Mouse (Mus musculus) monocyte, adult 5-6 weeks (primary cell): ENCODE data around the gene Sass6. TPM values are rescaled to one million over a fixed set of nuclear protein-coding genes. Genes with fewer than 3 reads are reported as not detected.
"Not testable (repeated sequence)": the region's sequence is repeated elsewhere in the genome, so short reads cannot be mapped to it uniquely, and the experiment has no call there.

Experiments
- ATAC-seq: fragments of 153-309, 156-312 bp; replicated peaks from 2 replicates; pipeline ENCODE4 v1.8.0; 2017; ENCODE audit warnings: mild to moderate bottlenecking; ENCODE audit not compliant: low TSS enrichment, insufficient number of reproducible peaks, severe bottlenecking, poor library complexity, low FRiP score
- total RNA-seq: library from RNA; stranded (forward); fragments of 200-1000, 200-491, 200-594 nt; gene quantifications from 3 replicates; pipeline ENCODE4 v1.2.3, GENCODE M21; 2017

Gene Sass6
- total RNA-seq, 1 experiment from 2014 or later = 15.1 TPM

GRCm38 (mm10) chr3:116620636-116621370 lies 26.0 kb downstream of the Sass6 start:
- 0 out of 2 replicates have a peak, but pooled peaks have one; percentile 27 for ATAC-seq

- no peak for ATAC-seq
Observed at GRCm38 (mm10) chr3:116622641-116623040, 27.9 kb downstream of the Sass6 start.

GRCm38 (mm10) chr3:116631459-116631858 lies 36.7 kb downstream of the Sass6 start:
- no peak for ATAC-seq

GRCm38 (mm10) chr3:116632971-116633370 lies 38.2 kb downstream of the Sass6 start:
- ATAC-seq = no peak

DNA sequence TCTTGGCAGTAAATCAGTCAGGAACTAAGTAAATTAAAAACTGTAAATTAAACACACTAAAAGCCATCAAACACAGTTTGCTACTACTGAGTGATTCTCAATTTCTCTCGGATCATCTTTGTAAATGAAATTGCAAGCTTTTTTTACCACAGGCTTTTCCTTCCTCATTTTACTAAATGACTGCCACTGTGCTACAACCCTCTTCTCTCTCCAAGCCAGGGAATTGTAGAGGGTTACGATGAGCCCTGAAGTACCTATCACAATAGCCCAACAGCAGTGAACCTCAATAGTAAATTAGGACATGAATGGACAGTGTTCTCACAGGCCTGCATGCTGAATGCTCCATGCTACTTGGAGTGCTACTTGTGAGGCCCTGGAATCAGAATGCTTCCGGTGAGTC lies 39.3 kb downstream of the Sass6 start:
- no peak for ATAC-seq

GRCm38 (mm10) chr3:116634853-116635252 lies 40.1 kb downstream of the Sass6 start:
- no peak for ATAC-seq

- no peak for ATAC-seq
Observed at GRCm38 (mm10) chr3:116635799-116636198, 41.0 kb downstream of the Sass6 start.

GRCm38 (mm10) chr3:116637693-116638476 lies 43.1 kb downstream of the Sass6 start:
- no peak for ATAC-seq

GRCm38 (mm10) chr3:116638572-116638971 lies 43.8 kb downstream of the Sass6 start:
- no peak for ATAC-seq

GRCm38 (mm10) chr3:116640024-116640423 lies 45.2 kb downstream of the Sass6 start:
- ATAC-seq = 0 out of 2 replicates have a peak, but pooled peaks have one; percentile 27

- ATAC-seq = peak; percentile 61; the same call in 1 of the 2 replicates
Observed at GRCm38 (mm10) chr3:116641811-116642371, 47.1 kb downstream of the Sass6 start.

GRCm38 (mm10) chr3:116642373-116642772 lies 47.6 kb downstream of the Sass6 start:
- no peak for ATAC-seq

- ATAC-seq = no peak
Observed at GRCm38 (mm10) chr3:116646387-116646786, 51.6 kb downstream of the Sass6 start.

DNA sequence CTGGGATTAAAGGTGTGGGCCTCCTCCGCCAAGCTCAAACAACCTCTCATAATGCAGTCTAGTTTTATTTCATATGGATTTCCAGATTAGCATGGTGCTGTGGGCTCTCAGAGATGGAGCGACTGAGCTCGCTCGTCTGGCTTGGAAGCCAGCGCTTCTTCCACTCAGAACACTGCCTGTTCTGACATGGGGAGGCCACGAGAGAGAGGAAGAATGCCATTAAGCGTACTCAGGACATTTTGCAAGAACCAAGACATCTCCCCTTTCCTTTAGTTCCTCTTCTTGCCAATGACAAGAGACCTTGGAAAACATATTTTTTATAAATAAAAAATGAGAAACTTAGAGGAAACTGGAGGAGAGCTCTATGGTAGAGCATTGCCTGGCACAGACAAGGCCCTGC lies 54.0 kb downstream of the Sass6 start:
- ATAC-seq = peak; percentile 50; the same call in 1 of the 2 replicates

GRCm38 (mm10) chr3:116650698-116651097 lies 55.9 kb downstream of the Sass6 start:
- no peak for ATAC-seq

DNA sequence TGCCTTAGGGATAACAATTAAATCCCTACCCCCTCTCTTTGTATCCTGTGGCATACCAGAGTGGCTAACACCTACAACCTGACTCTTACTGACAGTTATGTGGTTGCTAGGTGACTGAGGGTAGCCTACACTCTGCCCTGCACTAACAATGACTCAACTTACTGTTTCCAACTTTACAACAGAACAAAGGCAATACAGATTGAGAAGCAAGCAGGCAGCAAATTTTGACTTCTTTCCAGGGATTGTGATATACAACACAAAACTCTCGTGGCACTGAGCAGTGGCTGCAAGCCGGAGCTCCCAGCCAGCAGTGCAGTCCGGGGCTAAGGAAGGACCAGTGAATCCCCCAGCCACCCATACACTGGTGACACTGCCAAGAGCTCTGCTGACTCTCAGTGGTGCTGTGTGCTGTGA lies 57.3 kb downstream of the Sass6 start:
- no peak for ATAC-seq

DNA sequence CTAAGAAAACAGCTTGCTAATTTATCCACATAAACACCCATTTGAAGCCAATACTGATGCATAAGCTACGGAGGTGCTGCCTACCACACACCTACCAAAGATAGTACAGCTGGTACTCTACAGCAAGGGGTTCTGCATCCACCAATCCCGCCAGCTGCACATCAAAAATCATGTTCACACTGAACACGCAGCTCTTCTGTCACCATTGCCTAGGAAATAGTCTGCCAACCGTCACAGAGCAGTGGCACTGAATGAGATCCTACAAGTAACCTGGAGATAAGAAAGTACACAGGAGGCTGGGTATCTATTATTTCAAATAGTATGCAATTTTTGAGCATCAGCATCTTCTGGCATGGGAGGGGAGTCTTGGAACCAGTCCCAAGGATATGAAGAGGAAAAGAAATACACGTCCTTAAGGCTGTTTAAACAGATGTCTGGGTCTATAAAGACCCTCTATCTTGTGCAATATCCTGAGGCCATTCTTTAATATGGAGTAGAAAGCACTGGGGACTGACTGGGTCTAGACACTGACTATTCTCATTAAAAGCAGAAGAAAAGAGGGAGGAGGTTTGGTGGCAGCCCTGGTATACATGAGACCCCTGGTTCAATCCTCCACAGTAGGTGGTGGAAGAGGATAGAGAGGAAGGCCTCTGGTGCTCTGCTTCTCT lies 58.6 kb downstream of the Sass6 start:
- ATAC-seq = no peak

DNA sequence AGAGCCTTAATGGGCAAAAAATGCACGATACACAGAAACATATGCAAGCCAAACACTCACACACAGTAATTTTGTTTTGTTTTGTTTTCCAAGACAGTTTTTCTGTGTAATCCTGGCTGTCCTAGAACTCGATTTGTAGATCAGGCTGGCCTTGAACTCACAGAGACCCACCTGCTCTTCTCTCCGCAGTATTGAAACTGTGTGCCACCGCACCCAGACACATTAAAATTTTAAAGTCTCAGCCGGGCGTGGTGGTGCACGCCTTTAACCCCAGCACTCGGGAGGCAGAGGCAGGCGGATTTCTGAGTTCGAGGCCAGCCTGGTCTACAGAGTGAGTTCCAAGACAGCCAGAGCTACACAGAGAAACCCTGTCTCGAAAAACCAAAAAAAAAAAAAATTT lies 59.3 kb downstream of the Sass6 start:
- not testable (repeated sequence) for ATAC-seq
